Mouse (Mus musculus) G1E-ER4 (cell line): ENCODE data around the gene Clec1b. TPM values are rescaled to one million over a fixed set of nuclear protein-coding genes. Genes with fewer than 3 reads are reported as not detected.

Experiments
- GATA1 ChIP-seq: IDR thresholded peaks from one replicate; pipeline ENCODE4 v1.8.0; 2012; ENCODE audit warnings: low read length, inconsistent platforms
- polyA plus RNA-seq: library from polyadenylated mRNA; stranded (reverse); fragments of >175 nt; gene quantifications from 2 replicates; pipeline ENCODE4 v1.2.3, GENCODE M21; 2012

Clec1b gene
- polyA plus RNA-seq, 1 experiment: not detected

DNA sequence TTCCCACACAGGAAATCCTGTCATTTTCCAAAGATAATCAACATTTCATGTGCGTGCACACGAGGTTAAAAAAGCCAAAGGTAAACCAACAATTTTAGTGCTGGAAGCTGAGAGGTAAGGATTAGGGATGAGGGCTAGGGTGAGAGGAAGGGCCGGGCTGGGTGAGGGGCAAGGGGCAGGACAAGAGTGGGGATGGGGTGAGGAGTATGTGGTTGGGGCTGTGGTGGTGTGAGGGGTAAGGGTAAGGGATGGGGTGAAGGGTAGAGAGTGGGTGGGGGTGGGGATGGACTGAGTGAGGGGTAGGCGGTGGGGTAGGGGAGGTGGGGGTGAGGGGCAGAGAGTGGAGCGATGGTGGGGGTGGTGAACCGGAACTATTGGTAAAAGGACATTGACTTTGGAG lies 3.4 kb upstream of the Clec1b start:
- TF ChIP-seq GATA1: no peak

DNA sequence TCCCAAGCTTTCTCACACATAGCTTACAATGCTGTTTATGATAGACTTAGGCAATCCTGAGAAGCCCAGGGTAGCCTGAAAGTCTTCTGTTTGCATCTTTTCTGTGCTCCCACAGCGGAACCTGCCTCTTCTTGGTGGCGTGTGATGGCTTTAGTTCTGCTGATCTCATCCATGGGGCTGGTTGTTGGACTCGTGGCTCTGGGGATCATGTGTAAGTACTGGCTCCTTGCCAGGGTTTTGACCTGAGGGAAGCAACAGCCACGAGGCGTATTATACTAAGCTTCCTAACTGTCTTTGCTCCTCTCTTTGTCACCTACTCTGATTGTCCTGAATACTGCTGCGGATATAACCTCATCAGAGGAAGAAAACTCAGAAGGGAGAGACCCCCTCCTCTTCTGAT lies 2.8 kb downstream of the Clec1b start:
- no peak for TF ChIP-seq GATA1

DNA sequence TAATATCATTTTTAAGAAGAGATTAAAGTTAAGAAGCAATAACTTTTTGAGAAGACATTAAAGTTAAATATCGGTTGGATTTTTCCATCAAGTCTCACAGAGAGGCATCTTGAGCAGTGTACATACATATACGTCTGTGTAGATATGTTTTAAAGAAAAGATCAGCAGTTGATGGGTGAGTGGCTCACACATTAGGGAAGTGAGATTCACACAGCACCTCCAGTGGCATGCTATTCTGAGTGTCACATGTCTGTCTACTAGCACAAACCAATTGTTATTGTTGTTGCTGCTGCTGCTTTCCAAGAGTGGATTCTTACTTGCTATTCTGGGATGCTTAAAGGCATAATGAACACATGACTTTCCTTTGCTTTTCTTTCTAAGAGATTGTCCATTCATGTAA lies 5.3 kb downstream of the Clec1b start:
- TF ChIP-seq GATA1: no peak

DNA sequence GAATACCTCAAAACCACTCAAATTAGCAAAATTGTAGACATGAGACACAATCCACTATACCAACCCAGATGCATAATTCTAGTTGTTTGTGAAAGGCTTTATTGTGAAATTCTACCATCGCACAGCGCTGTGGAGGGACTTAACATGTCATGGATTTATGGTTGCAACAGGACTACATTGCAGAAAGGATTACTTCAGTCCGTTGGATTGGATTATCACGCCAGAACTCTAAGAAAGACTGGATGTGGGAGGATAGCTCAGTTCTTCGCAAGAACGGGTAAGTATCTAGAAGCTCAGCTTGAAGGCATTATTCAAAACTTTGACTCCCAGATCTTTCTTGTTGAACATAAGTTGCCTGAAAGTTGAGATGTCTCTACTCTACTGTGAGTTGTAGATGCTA lies 6.3 kb downstream of the Clec1b start:
- no peak for TF ChIP-seq GATA1

DNA sequence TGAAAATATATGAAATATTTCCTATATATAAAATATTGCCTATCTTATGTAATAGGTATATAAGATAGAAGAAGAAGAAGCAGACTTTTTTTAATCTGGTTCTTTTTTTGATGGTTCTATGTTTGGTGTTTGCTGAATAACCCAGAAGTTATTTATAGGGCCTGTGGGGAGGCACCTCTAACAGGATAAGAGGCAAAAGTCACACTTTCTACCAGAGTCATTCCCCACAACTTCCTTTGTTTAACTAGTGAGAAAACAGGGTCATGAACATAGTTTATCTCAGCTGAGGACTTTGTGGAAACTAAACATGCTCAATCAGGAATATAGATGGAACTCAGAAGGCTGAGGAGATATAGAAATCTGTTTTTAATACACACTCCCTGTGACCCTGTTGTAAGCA lies 8.9 kb downstream of the Clec1b start:
- no peak for TF ChIP-seq GATA1

- no peak for TF ChIP-seq GATA1
These were observed 10.2 kb downstream of the Clec1b start for GRCm38 (mm10) chr6:129407324-129407723.

GRCm38 (mm10) chr6:129408562-129408961 lies 11.5 kb downstream of the Clec1b start, which contains the start of gene Clec9a:
Gene Clec9a (plus strand): TSS chr6:129408862.
- no peak for TF ChIP-seq GATA1

DNA sequence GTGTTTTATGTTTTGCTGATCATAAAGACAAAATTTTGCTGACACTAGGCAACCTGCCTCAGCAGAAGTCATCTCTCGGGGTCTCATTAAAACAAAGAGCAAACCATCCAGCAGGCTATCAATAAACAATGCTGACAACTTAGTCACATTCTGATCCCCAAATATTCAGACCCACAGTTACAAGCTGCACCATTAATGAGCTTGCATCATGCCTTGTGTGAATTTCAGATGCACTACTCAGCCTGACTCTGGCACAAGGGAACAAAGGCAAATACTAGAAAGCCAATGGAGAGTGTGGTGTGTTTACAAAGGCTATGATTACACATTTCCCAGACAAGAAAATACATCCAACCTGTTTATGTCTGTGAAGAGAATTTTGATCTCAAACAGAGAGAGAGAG lies 17.1 kb downstream of the Clec1b start:
- TF ChIP-seq GATA1: no peak

- TF ChIP-seq GATA1: no peak
These were observed 25.2 kb downstream of the Clec1b start for GRCm38 (mm10) chr6:129422311-129422710.

GRCm38 (mm10) chr6:129423040-129423733 lies 26.1 kb downstream of the Clec1b start:
- TF ChIP-seq GATA1: no peak

DNA sequence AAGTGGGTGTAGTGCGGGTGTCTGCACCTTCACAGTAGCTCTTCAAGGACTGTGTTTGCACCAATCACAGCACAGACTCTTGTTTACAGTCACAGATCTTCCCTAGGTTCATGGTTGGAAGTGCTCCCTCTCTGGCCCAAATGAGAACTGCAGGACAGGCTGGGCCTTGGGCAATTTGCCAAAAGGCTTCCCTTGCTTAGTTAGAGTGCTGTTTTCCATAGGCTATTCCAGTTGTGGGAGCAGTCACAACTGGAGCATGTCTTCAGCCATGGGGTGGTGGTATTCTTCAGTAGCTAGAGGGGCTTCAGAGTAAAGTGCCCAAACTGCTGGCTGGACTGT lies 26.6 kb downstream of the Clec1b start:
- TF ChIP-seq GATA1: no peak

DNA sequence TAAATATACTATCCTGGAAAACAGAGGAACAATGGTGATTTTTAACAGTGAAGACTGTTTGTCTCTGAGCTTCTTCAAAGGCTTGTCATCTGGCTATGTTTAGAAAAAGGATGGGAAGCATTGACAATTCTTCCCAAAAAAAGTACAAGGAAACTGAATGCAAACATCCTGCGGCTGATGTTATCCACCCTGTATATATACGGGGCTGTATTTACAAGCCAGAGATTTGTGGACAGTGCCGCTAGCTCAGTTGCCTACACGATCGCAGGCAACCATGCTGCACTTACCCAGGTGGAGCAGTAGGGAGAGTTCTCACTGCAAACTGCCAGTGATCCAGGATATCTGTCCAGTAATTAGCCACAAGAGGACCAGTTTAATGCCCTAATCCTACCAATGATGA lies 28.1 kb downstream of the Clec1b start:
- no peak for TF ChIP-seq GATA1

DNA sequence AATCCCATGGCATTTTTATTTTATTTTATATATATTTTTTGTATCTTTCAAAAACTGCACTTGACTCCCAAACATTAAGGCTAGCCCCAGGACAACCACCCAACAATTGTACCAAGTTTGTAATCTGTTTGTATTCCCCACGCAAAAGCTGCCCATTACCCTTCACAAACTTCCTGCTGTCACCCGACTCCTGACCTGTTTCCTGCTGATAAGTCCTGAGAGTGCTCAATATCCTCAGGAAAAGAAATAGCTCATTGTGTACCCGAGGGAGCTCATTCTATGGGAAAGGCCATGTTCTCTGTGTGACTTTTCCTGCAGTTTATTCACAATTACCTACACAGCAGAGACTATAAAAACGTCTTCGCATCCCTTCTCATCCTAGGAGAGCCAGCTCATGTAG lies 28.7 kb downstream of the Clec1b start:
- TF ChIP-seq GATA1: no peak

GRCm38 (mm10) chr6:129427281-129427680 lies 30.2 kb downstream of the Clec1b start:
- no peak for TF ChIP-seq GATA1

- no peak for TF ChIP-seq GATA1
These were observed 37.1 kb downstream of the Clec1b start for GRCm38 (mm10) chr6:129434239-129434638.

DNA sequence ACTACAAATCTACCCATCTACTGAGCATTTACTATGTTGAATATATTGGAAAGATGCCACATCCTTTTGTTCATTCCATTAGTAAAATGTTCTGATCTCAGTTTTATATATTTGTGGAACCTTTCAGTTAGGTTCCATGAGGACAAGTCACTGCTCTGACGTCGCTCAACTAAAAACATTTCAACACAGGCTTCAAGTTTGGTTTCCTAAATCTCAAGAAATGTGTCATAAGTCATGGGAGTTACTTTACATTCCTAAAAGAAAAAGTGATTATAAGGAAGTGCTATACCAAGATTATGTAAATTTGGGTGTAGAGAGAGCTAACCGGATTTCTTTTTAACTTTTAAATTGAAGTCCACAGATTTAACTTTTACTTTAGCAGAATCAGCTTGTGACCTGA lies 38.9 kb downstream of the Clec1b start:
- TF ChIP-seq GATA1: no peak

- TF ChIP-seq GATA1: no peak
These were observed 40.9 kb downstream of the Clec1b start for GRCm38 (mm10) chr6:129438033-129438432.

GRCm38 (mm10) chr6:129449743-129450142 lies 52.6 kb downstream of the Clec1b start:
- no peak for TF ChIP-seq GATA1
